Comparison of ENCODE assay signal across 29 mouse cellular contexts in genomic region chr8:11512711-11513110, GRCm38 (mm10). TPM values are rescaled to one million over a fixed set of nuclear protein-coding genes. Genes with fewer than 3 reads are reported as not detected.
DNase-seq lines count a peak whose midpoint lies in the region; ATAC-seq and TF ChIP-seq lines count a peak whose summit lies in the region.
"Had no signal": no experiment of that assay in that cellular context is flagged by ENCODE, and none has a peak within 500 bp of the region (broad histone marks: within the 10 kb centered on the region; RNA-seq: fewer than 3 reads in every experiment).

No protein-coding gene starts in this region.

- no peak overlapping the region for H3K4me3 ChIP-seq in liver, embryonic 14.5 days (ENCODE audit: insufficient read depth in 1 of 2, low read depth in 2 of 2, low read length in 2 of 2)
- H3K4me3 ChIP-seq: embryonic facial prominence, embryonic 13.5 days; forebrain, embryonic 10.5 days; limb, embryonic 10.5 days; limb, embryonic 15.5 days; lung, embryonic 15.5 days; midbrain, embryonic 12.5 days; myocyte; neural tube, embryonic 12.5 days had no signal

- peak overlapping the region; percentile 38 for H3K4me2 ChIP-seq in liver, embryonic 14.5 days (ENCODE audit: low read depth)
- H3K4me2 ChIP-seq: embryonic facial prominence, embryonic 13.5 days; heart, embryonic 11.5 days; hindbrain, embryonic 14.5 days; limb, embryonic 15.5 days; lung, embryonic 15.5 days; midbrain, embryonic 12.5 days; neural tube, embryonic 12.5 days had no signal

- no peaks in the 10 kb centered on the region for H3K9me3 ChIP-seq in liver, embryonic 14.5 days (ENCODE audit: control insufficient read depth, low read length)
- H3K9me3 ChIP-seq: embryonic facial prominence, embryonic 13.5 days; forebrain, embryonic 10.5 days; limb, embryonic 10.5 days; limb, embryonic 15.5 days; lung, embryonic 15.5 days; midbrain, embryonic 12.5 days; neural tube, embryonic 12.5 days had no signal

- peak; percentile 44 for DNase-seq in MEL-GATA-1-ER (ENCODE audit: extremely low read depth, low read depth)
- peak; percentile 52 to 74 (median 62) for DNase-seq in liver, embryonic 14.5 days (ENCODE audit: low read depth in 3 of 3, low spot score in 3 of 3)
- no peak for DNase-seq in adrenal gland, adult 8-10 months
- DNase-seq in heart, adult 11 months: no peak
- DNase-seq in kidney, postnatal 14 days: no peak
- DNase-seq: adrenal gland, postnatal 25 days; B cell, adult 2 months; cerebellum, adult 11 months; cerebellum, adult 9-11 months; gastrocnemius, postnatal 10 days; kidney, adult 18-20 months; kidney, postnatal 4 days; right cerebral cortex, postnatal 4 days; thymus, adult 18-20 months; thymus, postnatal 36 days had no signal

- WGBS in liver, embryonic 14.5 days (ENCODE audit: insufficient replicate concordance): 23% methylated on average over 9 of the region's 9 CpGs

- H3K27me3 ChIP-seq in liver, embryonic 14.5 days (ENCODE audit: control insufficient read depth, insufficient read depth, low read length): no peaks in the 10 kb centered on the region
- H3K27me3 ChIP-seq: embryonic facial prominence, embryonic 13.5 days; limb, embryonic 15.5 days; lung, embryonic 15.5 days; midbrain, embryonic 12.5 days; neural tube, embryonic 12.5 days had no signal

- ATAC-seq in common myeloid progenitor, adult 5-6 weeks (replicated peaks; ENCODE audit: low read depth, poor library complexity, severe bottlenecking): peak; percentile 39; the same call in 1 of the 2 replicates
- peak; percentile 88 for ATAC-seq in liver, embryonic 14.5 days (ENCODE audit: insufficient read depth)
- peak; percentile 92 for ATAC-seq in megakaryocyte-erythroid progenitor cell, adult 5-6 weeks (replicated peaks; ENCODE audit: low FRiP score, low TSS enrichment, poor library complexity, severe bottlenecking)
- ATAC-seq: forebrain, embryonic 16.5 days had no signal

- H3K27ac ChIP-seq in liver, embryonic 14.5 days: peak overlapping the region; percentile 66
- H3K27ac ChIP-seq: embryonic facial prominence, embryonic 13.5 days; forebrain, embryonic 10.5 days; hindbrain, embryonic 14.5 days; limb, embryonic 10.5 days; limb, embryonic 15.5 days; lung, embryonic 15.5 days; midbrain, embryonic 12.5 days; neural tube, embryonic 12.5 days; stomach, postnatal 0 days had no signal

- peak; percentile 59 for TF ChIP-seq CTCF in liver, embryonic 14.5 days (IDR thresholded peaks at IDR 0.05; ENCODE audit: low read depth)

- peaks cover 8 to 18% of the 10 kb centered on the region in 2 experiments; a peak in 3 of 4 replicates for H3K4me1 ChIP-seq in liver, embryonic 14.5 days (replicated peaks; ENCODE audit: control insufficient read depth in 2 of 2, insufficient read depth in 2 of 2, low read length in 1 of 2)
- H3K4me1 ChIP-seq: forebrain, embryonic 10.5 days; limb, embryonic 10.5 days; limb, embryonic 15.5 days; lung, embryonic 15.5 days; midbrain, embryonic 12.5 days; neural tube, embryonic 12.5 days had no signal

- H3K9ac ChIP-seq in liver, embryonic 14.5 days (replicated peaks): no peak overlapping the region
- H3K9ac ChIP-seq: embryonic facial prominence, embryonic 13.5 days; hindbrain, embryonic 14.5 days; limb, embryonic 15.5 days; lung, embryonic 15.5 days; midbrain, embryonic 12.5 days; neural tube, embryonic 12.5 days had no signal

- H3K36me3 ChIP-seq in liver, embryonic 14.5 days (replicated peaks; ENCODE audit: control insufficient read depth, insufficient read depth, low read depth): peaks cover 26% of the 10 kb centered on the region

- peak; percentile 52 for TF ChIP-seq EP300 in liver, embryonic 14.5 days (IDR thresholded peaks at IDR 0.05; ENCODE audit: low read depth)

RNA-seq across cellular contexts. Expression of gene Naxd, which starts 15.4 kb away (rescaled TPM):
- total RNA-seq in common myeloid progenitor, adult 5-6 weeks (2017): 34.9 and 50.2 TPM in 2 replicates
- polyA plus RNA-seq in liver, embryonic 14.5 days (2012; rRNA removed): 26.9 and 29.8 TPM in 2 replicates
- polyA plus RNA-seq in liver, embryonic 14.5 days (2014; fragmentation: Nextera tagmentation; extraction: Ambion mirVana): 31.9 and 33.0 TPM in 2 replicates
- total RNA-seq in megakaryocyte-erythroid progenitor cell, adult 5-6 weeks (2014; fragmentation: Nextera tagmentation): 27.5 and 63.2 TPM in 2 replicates
- total RNA-seq in megakaryocyte-erythroid progenitor cell, adult 5-6 weeks (2017): 35.5 and 46.5 TPM in 2 replicates
- total RNA-seq in adrenal gland, adult 8-10 months (2022): 10 to 100 TPM; 73.9 to 84.5 (median 77.5) TPM

RNA-seq across cellular contexts. Expression of gene Rab20, which starts 34.2 kb away (rescaled TPM):
- total RNA-seq in common myeloid progenitor, adult 5-6 weeks (2017): 1.7 TPM in 1 of 2 replicates, not detected in the other
- 2.7 and 2.8 TPM in 2 replicates for polyA plus RNA-seq in liver, embryonic 14.5 days (2012; rRNA removed)
- 2.9 and 3.1 TPM in 2 replicates for polyA plus RNA-seq in liver, embryonic 14.5 days (2014; fragmentation: Nextera tagmentation; extraction: Ambion mirVana)
- 0.35 TPM in 1 of 2 replicates, not detected in the other for total RNA-seq in megakaryocyte-erythroid progenitor cell, adult 5-6 weeks (2014; fragmentation: Nextera tagmentation)
- total RNA-seq in megakaryocyte-erythroid progenitor cell, adult 5-6 weeks (2017): not detected in 2 replicates
- total RNA-seq in adrenal gland, adult 8-10 months (2022): 10 to 100 TPM in 2 of 4 experiments, 1 to 10 TPM in 2; 9.2 to 14.0 (median 10.8) TPM

RNA-seq across cellular contexts. Expression of gene Cars2, which starts 37.9 kb away (rescaled TPM):
- total RNA-seq in common myeloid progenitor, adult 5-6 weeks (2017): 40.0 and 41.7 TPM in 2 replicates
- 18.2 and 18.8 TPM in 2 replicates for polyA plus RNA-seq in liver, embryonic 14.5 days (2012; rRNA removed)
- polyA plus RNA-seq in liver, embryonic 14.5 days (2014; fragmentation: Nextera tagmentation; extraction: Ambion mirVana): 15.4 and 15.5 TPM in 2 replicates
- total RNA-seq in megakaryocyte-erythroid progenitor cell, adult 5-6 weeks (2014; fragmentation: Nextera tagmentation): 41.0 and 77.9 TPM in 2 replicates
- 38.7 and 41.7 TPM in 2 replicates for total RNA-seq in megakaryocyte-erythroid progenitor cell, adult 5-6 weeks (2017)
- 10 to 100 TPM; 35.8 to 54.6 (median 38.9) TPM for total RNA-seq in adrenal gland, adult 8-10 months (2022)

RNA-seq across cellular contexts. Expression of gene Ing1, which starts 42.7 kb away (rescaled TPM):
- 53.5 and 69.9 TPM in 2 replicates for total RNA-seq in common myeloid progenitor, adult 5-6 weeks (2017)
- 9.3 and 15.6 TPM in 2 replicates for polyA plus RNA-seq in liver, embryonic 14.5 days (2012; rRNA removed)
- polyA plus RNA-seq in liver, embryonic 14.5 days (2014; fragmentation: Nextera tagmentation; extraction: Ambion mirVana): 13.2 and 14.2 TPM in 2 replicates
- 27.3 and 32.6 TPM in 2 replicates for total RNA-seq in megakaryocyte-erythroid progenitor cell, adult 5-6 weeks (2014; fragmentation: Nextera tagmentation)
- 48.1 and 71.3 TPM in 2 replicates for total RNA-seq in megakaryocyte-erythroid progenitor cell, adult 5-6 weeks (2017)
- total RNA-seq in adrenal gland, adult 8-10 months (2022): 10 to 100 TPM; 34.0 to 42.5 (median 36.9) TPM

Comparison
In these comparisons a context has a peak if more than half of its experiments do, and no peak if none do; other contexts are left out.
1. DNase-seq: peak in MEL-GATA-1-ER (single experiment) and liver, embryonic 14.5 days (3 of 3); none in adrenal gland, adult 8-10 months (single experiment), heart, adult 11 months (single experiment) and kidney, postnatal 14 days (single experiment).
2. ATAC-seq: peak in every context shown above with its lines; median percentile 92 in megakaryocyte-erythroid progenitor cell, adult 5-6 weeks; 88 in liver, embryonic 14.5 days; 39 in common myeloid progenitor, adult 5-6 weeks.